Mouse (Mus musculus): ENCODE data around the gene Rcn2. TPM values are rescaled to one million over a fixed set of nuclear protein-coding genes. Genes with fewer than 3 reads are reported as not detected.

Gene Rcn2
- total and polyA plus RNA-seq, 3 experiments: 16.8 to 56.6 (median 30.8) TPM

DNA sequence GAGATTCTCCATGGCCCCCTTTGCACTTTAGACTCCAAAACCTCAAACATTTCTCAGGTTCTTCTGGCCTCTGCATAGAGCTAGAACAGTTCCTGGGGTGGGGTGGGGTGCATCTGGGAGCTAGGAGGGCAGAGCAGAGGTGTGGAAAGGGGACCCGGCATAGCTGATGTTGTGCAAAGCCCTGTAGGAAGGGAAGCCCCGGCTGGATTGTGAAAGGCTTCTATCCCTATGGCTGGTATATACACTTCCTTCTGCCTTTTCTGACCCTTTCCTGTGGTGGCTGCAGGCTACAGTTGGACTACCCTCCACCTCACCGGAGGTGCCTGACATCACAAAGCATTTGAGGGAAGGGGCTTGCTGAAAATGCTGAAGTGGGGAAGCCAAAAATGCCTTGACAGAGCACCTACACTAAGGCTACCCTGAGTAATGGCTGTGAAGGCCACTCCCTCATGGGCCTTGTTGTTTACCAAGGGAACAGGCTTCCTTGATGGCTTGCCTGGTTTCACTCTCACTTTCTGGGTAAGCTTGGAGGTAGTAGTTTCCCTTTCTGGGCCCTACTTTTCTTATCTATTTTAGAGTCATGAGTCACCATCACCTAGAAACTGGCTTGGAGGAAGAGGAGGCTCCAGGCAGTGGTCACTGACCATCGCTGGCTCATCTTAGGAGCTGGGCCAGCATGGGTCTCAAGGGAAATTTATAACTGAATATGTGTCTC lies 56.1 kb downstream of the Rcn2 start (continued):
- TF ChIP-seq MXI1 (IDR thresholded peaks at IDR 0.05; ENCODE audit: low read depth, low read length): peak; percentile 57; the same call in 1 of the 2 replicates
- TF ChIP-seq TBP (conservative IDR thresholded peaks at IDR 0.05; ENCODE audit: low read depth, low read length): no peak
- TF ChIP-seq CHD2 (IDR thresholded peaks at IDR 0.05; ENCODE audit: low read length): peak; percentile 35; the same call in 1 of the 2 replicates
- no peak for TF ChIP-seq CHD1 (IDR thresholded peaks at IDR 0.05; ENCODE audit: low read depth, low read length)
- no peak for TF ChIP-seq NRF1 (IDR thresholded peaks at IDR 0.05; ENCODE audit: low read depth, low read length)
- TF ChIP-seq ZC3H11A (IDR thresholded peaks at IDR 0.05; ENCODE audit: low read depth, low read length): no peak
- TF ChIP-seq TCF12 (IDR thresholded peaks at IDR 0.05; ENCODE audit: low read depth, low read length): peak; percentile 73
- peak; percentile 65; the same call in 1 of the 2 replicates for TF ChIP-seq SIN3A (IDR thresholded peaks at IDR 0.05; ENCODE audit: low read length)
- TF ChIP-seq UBTF (IDR thresholded peaks at IDR 0.05; ENCODE audit: low read depth, low read length): no peak
- TF ChIP-seq PAX5 (IDR thresholded peaks at IDR 0.05; ENCODE audit: low read length): no peak
- peak; percentile 62 for TF ChIP-seq MAX (IDR thresholded peaks at IDR 0.05; ENCODE audit: low read length)
- 0 out of 2 replicates have a peak, but pooled peaks have one; percentile 22 for TF ChIP-seq KAT2A (IDR thresholded peaks at IDR 0.05; ENCODE audit: insufficient replicate concordance, low read length)
- 0 out of 2 replicates have a peak, but pooled peaks have one; percentile 18 for TF ChIP-seq MYC (IDR thresholded peaks at IDR 0.05; ENCODE audit: low read depth, low read length)
- TF ChIP-seq CTCF (conservative IDR thresholded peaks at IDR 0.05 in 1 of 2, IDR thresholded peaks at IDR 0.05 in 1 of 2; ENCODE audit: low read depth in 2 of 2, low read length in 2 of 2): no peak
- TF ChIP-seq ZNF384 (IDR thresholded peaks at IDR 0.05; ENCODE audit: low read depth, low read length): no peak
- TF ChIP-seq E2F4 (IDR thresholded peaks at IDR 0.05; ENCODE audit: insufficient replicate concordance, low read depth, low read length): no peak
- TF ChIP-seq POLR2A (IDR thresholded peaks at IDR 0.05; ENCODE audit: low read depth, low read length): no peak
- TF ChIP-seq ZMIZ1 (IDR thresholded peaks at IDR 0.05; ENCODE audit: low read depth, low read length): no peak
- peak; percentile 79 for TF ChIP-seq RCOR1 (conservative IDR thresholded peaks at IDR 0.05; ENCODE audit: low read depth, low read length)

DNA sequence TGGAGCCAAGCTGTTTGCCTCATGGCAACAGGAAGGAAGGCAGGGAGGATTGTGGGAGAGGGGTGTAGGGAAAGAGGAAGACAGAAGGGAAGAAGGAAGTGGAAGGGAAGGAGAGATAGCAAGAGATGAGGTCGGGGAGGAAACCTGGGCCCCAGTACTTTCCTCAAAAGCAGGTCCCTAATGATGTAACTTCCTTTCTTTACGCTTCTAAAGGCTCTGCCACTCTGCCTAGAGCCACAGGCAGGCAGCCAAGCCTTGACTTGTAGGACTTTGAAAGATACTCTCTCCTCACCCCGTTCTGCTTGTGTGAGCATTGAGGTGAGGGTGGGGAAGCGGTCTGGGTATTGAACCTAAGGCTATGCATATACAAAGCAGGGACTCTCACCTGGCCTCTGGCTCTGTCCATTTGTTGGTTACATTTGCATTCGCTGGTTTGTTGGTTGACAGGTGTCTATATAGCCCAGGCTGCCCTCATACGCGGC lies 58.4 kb downstream of the Rcn2 start:
- peaks cover 3% of the 10 kb centered on the region for H3K9me3 ChIP-seq (replicated peaks; ENCODE audit: low read length)

More for the DNA sequence above, 58.4 kb downstream of the Rcn2 start:
- dilution Hi-C loops (cut with MboI; ENCODE audit: extremely low pct_ligation_motif_present, extremely low pct_unique_long_range_greater_than_20kb, low sequenced_read_pairs) (no loop called here), in situ Hi-C loops (cut with MboI; ENCODE audit: low pct_ligation_motif_present, low pct_unique_long_range_greater_than_20kb, low sequenced_read_pairs) (no loop called here)
- H3K36me3 ChIP-seq (replicated peaks in 1 of 2; ENCODE audit: control insufficient read depth in 1 of 2, insufficient read depth in 1 of 2, low read length in 1 of 2): peaks cover 0 to 23% of the 10 kb centered on the region in 2 experiments
- H3K27me3 ChIP-seq (replicated peaks): no peaks in the 10 kb centered on the region
- no peak overlapping the region for H3K4me3 ChIP-seq (replicated peaks in 1 of 3; ENCODE audit: low read depth in 2 of 3, low read length in 2 of 3, poor library complexity in 1 of 3)
- H3K9ac ChIP-seq (ENCODE audit: insufficient read depth, low read depth): no peak overlapping the region
- peaks cover 39 to 92% of the 10 kb centered on the region in 2 experiments for H3K4me1 ChIP-seq (ENCODE audit: control insufficient read depth in 1 of 2, insufficient read depth in 2 of 2)
- peak; percentile 92 for DNase-seq (ENCODE audit: extremely low read depth)
- H3K79me2 ChIP-seq (replicated peaks; ENCODE audit: control insufficient read depth, extremely low read depth, insufficient read depth, poor library complexity, severe bottlenecking): no peaks in the 10 kb centered on the region
- peak overlapping the region; percentile 92 for H3K27ac ChIP-seq (ENCODE audit: insufficient read depth, low read depth)
- peak overlapping the region; percentile 52 for H3K4me2 ChIP-seq (ENCODE audit: insufficient read depth, low read depth, poor library complexity, severe bottlenecking)
- TF ChIP-seq ETS1 (conservative IDR thresholded peaks at IDR 0.05; ENCODE audit: low read depth, low read length) (peak; percentile 84), NRF1 (IDR thresholded peaks at IDR 0.05; ENCODE audit: low read depth, low read length) (0 out of 2 replicates have a peak, but pooled peaks have one; percentile 6), MEF2A (IDR thresholded peaks at IDR 0.05; ENCODE audit: borderline replicate concordance, low read depth, low read length) (peak; percentile 76), MYC (IDR thresholded peaks at IDR 0.05; ENCODE audit: low read depth, low read length) (peak; percentile 38; the same call in 1 of the 2 replicates), HCFC1 (IDR thresholded peaks at IDR 0.05; ENCODE audit: low read depth, low read length) (peak; percentile 47), POLR2AphosphoS2 (IDR thresholded peaks at IDR 0.05; ENCODE audit: low read depth, low read length) (no peak), BHLHE40 (IDR thresholded peaks at IDR 0.05; ENCODE audit: low read depth, low read length) (peak; percentile 87), TBP (conservative IDR thresholded peaks at IDR 0.05; ENCODE audit: low read depth, low read length) (peak; percentile 70), SIN3A (IDR thresholded peaks at IDR 0.05; ENCODE audit: low read length) (no peak), ELF1 (IDR thresholded peaks at IDR 0.05; ENCODE audit: low read depth, low read length) (peak; percentile 66), KAT2A (IDR thresholded peaks at IDR 0.05; ENCODE audit: insufficient replicate concordance, low read length) (no peak), TCF12 (IDR thresholded peaks at IDR 0.05; ENCODE audit: low read depth, low read length) (peak; percentile 96), ZC3H11A (IDR thresholded peaks at IDR 0.05; ENCODE audit: low read depth, low read length) (no peak), IRF4 (IDR thresholded peaks at IDR 0.05; ENCODE audit: low read depth, low read length) (peak; percentile 16; the same call in 1 of the 2 replicates), NELFE (IDR thresholded peaks at IDR 0.05; ENCODE audit: low read depth, low read length) (0 out of 2 replicates have a peak, but pooled peaks have one; percentile 12), JUN (IDR thresholded peaks at IDR 0.05; ENCODE audit: insufficient read depth, low read depth, low read length) (0 out of 2 replicates have a peak, but pooled peaks have one; percentile 16), MAFK (IDR thresholded peaks at IDR 0.05; ENCODE audit: insufficient replicate concordance, low read length) (peak; percentile 47; the same call in 1 of the 2 replicates), POLR2A (IDR thresholded peaks at IDR 0.05; ENCODE audit: low read depth, low read length) (peak; percentile 33; the same call in 1 of the 2 replicates)
